Mouse (Mus musculus): ENCODE results near the gene Abhd12b.

DNA sequence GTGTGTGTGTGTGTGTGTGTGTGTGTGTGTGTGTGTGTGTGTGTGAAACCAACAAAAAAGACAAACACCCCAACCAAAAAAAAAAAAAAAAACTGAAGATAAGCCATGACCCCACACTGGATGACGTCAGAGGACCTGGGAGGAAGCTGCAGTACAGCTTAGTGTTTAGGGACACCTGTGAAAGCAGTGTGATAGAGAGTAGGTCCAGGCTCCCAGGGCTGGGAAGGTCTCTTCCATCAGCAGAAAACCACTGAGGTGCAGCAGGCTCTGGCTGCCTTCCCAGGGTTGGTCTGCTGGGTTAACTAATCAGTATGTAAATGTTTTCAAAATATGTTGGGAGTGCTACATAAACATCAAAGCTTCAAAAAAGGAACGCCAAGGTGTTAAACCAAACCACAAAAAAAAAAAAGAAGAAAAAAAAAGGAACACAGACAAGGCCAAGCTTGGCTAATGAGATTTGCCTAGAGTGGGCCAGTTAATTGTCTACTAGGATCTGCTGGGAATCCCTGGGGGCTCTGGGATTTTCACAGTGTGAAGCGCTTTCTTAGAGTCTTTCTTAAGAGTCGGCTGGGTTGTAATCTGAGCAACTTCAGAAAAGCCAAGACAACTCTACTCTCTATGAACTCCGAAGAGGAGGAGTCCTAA lies 49.0 kb upstream of the Abhd12b start:
- TF ChIP-seq ZC3H11A (IDR thresholded peaks at IDR 0.05; ENCODE audit: borderline replicate concordance, low read depth, low read length) (no peak), HCFC1 (IDR thresholded peaks at IDR 0.05; ENCODE audit: borderline replicate concordance, insufficient read depth, low read length) (no peak), ZNF384 (IDR thresholded peaks at IDR 0.05; ENCODE audit: low read depth, low read length) (no peak)

Measured in ES-E14 (cell line).